Mouse (Mus musculus) forebrain, embryonic 13.5 days (tissue): ENCODE measurements at regions not wholly inside any gene's neighbourhood (a gene's known extent, or its start where the extent isn't known, plus 50 kb on each side); places are given as distances from the start of the nearest gene placed in this dataset.

Experiments used
- ATAC-seq: fragments of 200-750 bp; cut with Nextera tagmentation; 2 replicates; pipeline ENCODE4 v1.8.0; 2017
- H3K27ac ChIP-seq: fragments of 300-500 bp; sonication (generic); 2 replicates; pipeline ENCODE4 v1.5.1; 2015; ENCODE audit warnings: inconsistent platforms, mild to moderate bottlenecking, moderate library complexity
- H3K27me3 ChIP-seq: fragments of 300-500 bp; sonication (generic); 2 replicates; pipeline ENCODE4 v1.6.1; 2015; ENCODE audit warnings: mild to moderate bottlenecking, inconsistent platforms
- H3K36me3 ChIP-seq: fragments of 300-500 bp; sonication (generic); 2 replicates; pipeline ENCODE4 v1.6.1; 2015; ENCODE audit warnings: mild to moderate bottlenecking, inconsistent platforms; ENCODE audit not compliant: poor library complexity, severe bottlenecking
- H3K4me1 ChIP-seq: fragments of 300-500 bp; sonication (generic); 2 replicates; pipeline ENCODE4 v1.6.1; 2015; ENCODE audit warnings: inconsistent platforms
- H3K4me2 ChIP-seq: fragments of 300-500 bp; sonication (generic); 2 replicates; pipeline ENCODE4 v1.6.1; 2015; ENCODE audit warnings: inconsistent platforms, mild to moderate bottlenecking, moderate library complexity
- H3K4me3 ChIP-seq: fragments of 300-500 bp; sonication (generic); 2 replicates; pipeline ENCODE4 v1.5.1; 2015; ENCODE audit warnings: mild to moderate bottlenecking, inconsistent platforms
- H3K9ac ChIP-seq: fragments of 300-500 bp; sonication (generic); 2 replicates; pipeline ENCODE4 v1.6.1; 2015; ENCODE audit warnings: mild to moderate bottlenecking, inconsistent platforms
- H3K9me3 ChIP-seq: fragments of 300-500 bp; sonication (generic); replicated peaks from 2 replicates; pipeline ENCODE4 v1.6.1; 2016; ENCODE audit warnings: inconsistent platforms
- WGBS: fragments of 180-500 bp; shearing (Covaris S2); methylation state at CpG from one replicate; pipeline ENCODE4 v1.1.7; 2015; 5-methylcytosine and 5-hydroxymethylcytosine counted together

GRCm38 (mm10) chr17:47293178-47293577 is 75.5 kb upstream of the Mrps10 start:
- H3K27me3 ChIP-seq: no peaks in the 10 kb centered on the region
- H3K27ac ChIP-seq: no peak overlapping the region
- WGBS: 95% methylated on average over 8 of the region's 8 CpGs
- no peak overlapping the region for H3K4me2 ChIP-seq
- H3K36me3 ChIP-seq: peaks cover 10% of the 10 kb centered on the region
- H3K9ac ChIP-seq: no peak overlapping the region
- H3K4me3 ChIP-seq: no peak overlapping the region
- ATAC-seq: no peak
- H3K9me3 ChIP-seq: no peaks in the 10 kb centered on the region
- peaks cover 15% of the 10 kb centered on the region for H3K4me1 ChIP-seq

- 96% methylated on average over 1 of the region's 1 CpGs for WGBS
- H3K4me3 ChIP-seq: no peak overlapping the region
- peaks cover 15% of the 10 kb centered on the region for H3K4me1 ChIP-seq
- no peaks in the 10 kb centered on the region for H3K9me3 ChIP-seq
- no peak overlapping the region for H3K27ac ChIP-seq
- H3K36me3 ChIP-seq: peaks cover 26% of the 10 kb centered on the region
- H3K27me3 ChIP-seq: no peaks in the 10 kb centered on the region
- no peak for ATAC-seq
- H3K9ac ChIP-seq: no peak overlapping the region
- H3K4me2 ChIP-seq: no peak overlapping the region
Measured at GRCm38 (mm10) chr17:47291558-47291957, 77.1 kb upstream of the Mrps10 start.

DNA sequence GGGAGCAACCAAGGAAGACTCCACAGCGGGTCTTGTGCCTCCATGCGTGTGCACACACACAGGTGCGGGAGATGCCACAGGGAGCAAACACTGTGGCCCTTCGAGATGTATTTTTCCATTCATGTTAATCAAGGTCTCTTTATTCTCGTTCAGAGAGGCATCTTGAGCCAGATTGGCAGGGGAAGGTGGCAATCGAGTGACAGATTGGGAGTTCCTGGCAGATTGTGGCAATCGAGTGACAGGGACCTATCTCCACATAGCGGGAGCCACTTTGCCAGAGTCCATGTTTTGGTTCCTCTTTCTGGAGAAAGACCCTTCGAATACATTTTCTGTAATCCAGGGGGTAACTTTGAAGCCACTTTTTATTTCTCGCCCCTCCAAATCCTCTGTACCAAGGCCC is 83.1 kb upstream of the Mrps10 start:
- Histone ChIP-seq H3K27ac (no peak overlapping the region), H3K9me3 (no peaks in the 10 kb centered on the region), H3K4me1 (peaks cover 10% of the 10 kb centered on the region; the same call in 1 of the 2 replicates), H3K27me3 (no peaks in the 10 kb centered on the region), H3K4me3 (no peak overlapping the region), H3K4me2 (no peak overlapping the region), H3K9ac (no peak overlapping the region), H3K36me3 (peaks cover 26% of the 10 kb centered on the region)
- whole genome bisulfite sequencing: 90% methylated on average over 10 of the region's 10 CpGs
- no peak for ATAC-seq

DNA sequence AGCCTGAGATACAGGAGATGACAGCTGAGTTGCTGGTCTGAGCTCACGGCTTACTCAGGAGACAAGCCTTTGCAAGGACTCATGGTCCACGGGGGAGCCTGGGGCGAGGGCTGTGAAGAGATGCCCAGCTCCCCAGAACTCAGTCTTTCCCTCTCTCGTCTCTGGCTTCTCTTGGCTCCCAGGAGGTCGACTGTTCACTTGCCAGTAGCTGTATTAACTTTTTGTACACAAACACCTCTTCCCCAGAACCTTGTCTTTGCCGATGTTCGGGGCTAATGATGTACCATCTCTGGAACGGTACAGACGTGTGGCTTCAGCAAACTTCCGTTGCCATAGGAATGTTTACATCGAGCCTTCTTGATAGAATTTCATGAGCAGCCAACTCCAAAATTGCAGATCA is 84.5 kb upstream of the Mrps10 start:
- Histone ChIP-seq H3K36me3 (peaks cover 21% of the 10 kb centered on the region), H3K4me2 (no peak overlapping the region), H3K9me3 (no peaks in the 10 kb centered on the region), H3K9ac (no peak overlapping the region), H3K4me3 (no peak overlapping the region), H3K27me3 (no peaks in the 10 kb centered on the region), H3K4me1 (peaks cover 10% of the 10 kb centered on the region; the same call in 1 of the 2 replicates), H3K27ac (no peak overlapping the region)
- 81% methylated on average over 11 of the region's 11 CpGs for WGBS
- no peak for ATAC-seq

DNA sequence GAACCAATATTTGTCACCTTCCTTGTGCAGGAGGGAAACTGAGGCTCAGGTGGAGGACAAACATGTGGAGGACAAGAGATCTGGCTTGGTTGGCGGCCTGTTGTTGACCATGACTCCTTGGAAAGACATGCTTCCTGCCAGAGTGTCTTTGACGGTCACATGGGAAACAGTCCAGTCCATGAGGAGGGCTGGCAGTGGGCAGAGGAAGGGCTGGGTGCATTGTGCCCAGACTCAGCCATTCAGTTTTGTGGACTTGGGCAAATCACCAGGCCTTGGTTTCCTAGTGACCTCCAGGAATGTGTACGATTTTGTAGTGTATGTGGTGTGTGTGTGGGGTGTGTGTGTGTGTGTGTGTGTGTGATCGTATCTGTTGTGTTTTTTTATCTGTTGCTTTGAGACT is 85.5 kb upstream of the Mrps10 start:
- peaks cover 17% of the 10 kb centered on the region for H3K36me3 ChIP-seq
- WGBS: 94% methylated on average over 4 of the region's 4 CpGs
- no peak overlapping the region for H3K4me2 ChIP-seq
- H3K27ac ChIP-seq: no peak overlapping the region
- no peaks in the 10 kb centered on the region for H3K9me3 ChIP-seq
- H3K27me3 ChIP-seq: no peaks in the 10 kb centered on the region
- no peak overlapping the region for H3K4me3 ChIP-seq
- no peak overlapping the region for H3K9ac ChIP-seq
- ATAC-seq: no peak
- peaks cover 10% of the 10 kb centered on the region; the same call in 1 of the 2 replicates for H3K4me1 ChIP-seq

GRCm38 (mm10) chr17:47282476-47282875 is 86.2 kb upstream of the Mrps10 start:
- Histone ChIP-seq H3K4me1 (peaks cover 10% of the 10 kb centered on the region; the same call in 1 of the 2 replicates), H3K27me3 (no peaks in the 10 kb centered on the region), H3K27ac (no peak overlapping the region), H3K36me3 (peaks cover 10% of the 10 kb centered on the region), H3K4me3 (no peak overlapping the region), H3K9me3 (no peaks in the 10 kb centered on the region), H3K4me2 (no peak overlapping the region), H3K9ac (no peak overlapping the region)
- no peak for ATAC-seq
- 65% methylated on average over 3 of the region's 3 CpGs for whole genome bisulfite sequencing

DNA sequence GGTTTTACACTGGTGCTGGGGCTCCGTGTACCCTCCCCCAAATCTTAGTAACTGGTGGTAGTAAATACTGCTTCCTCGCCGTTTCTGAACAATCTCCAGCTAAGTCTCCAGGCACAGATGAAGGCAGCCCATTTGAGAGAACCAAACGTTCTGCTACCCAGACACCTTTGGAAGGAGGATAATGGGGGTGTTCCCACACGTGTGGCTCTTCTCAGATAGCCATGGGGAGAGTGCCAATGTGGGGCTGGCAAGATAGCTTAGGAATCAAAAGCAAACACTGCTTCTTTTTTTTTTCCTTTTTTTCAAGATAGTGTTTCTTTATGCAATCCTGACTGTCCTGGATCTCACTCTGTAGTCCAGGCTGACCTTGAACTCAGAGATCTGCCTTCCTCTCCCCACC is 90.8 kb upstream of the Mrps10 start:
- Histone ChIP-seq H3K9me3 (no peaks in the 10 kb centered on the region), H3K4me1 (no peaks in the 10 kb centered on the region), H3K27me3 (no peaks in the 10 kb centered on the region), H3K4me2 (no peak overlapping the region), H3K9ac (no peak overlapping the region), H3K27ac (no peak overlapping the region), H3K4me3 (no peak overlapping the region), H3K36me3 (peaks cover 6% of the 10 kb centered on the region; the same call in 1 of the 2 replicates)
- ATAC-seq: no peak
- 90% methylated on average over 5 of the region's 5 CpGs for WGBS

GRCm38 (mm10) chr17:47276639-47277038 is 92.0 kb upstream of the Mrps10 start:
- H3K4me3 ChIP-seq: no peak overlapping the region
- H3K9ac ChIP-seq: no peak overlapping the region
- WGBS: 69% methylated on average over 6 of the region's 6 CpGs
- no peak overlapping the region for H3K4me2 ChIP-seq
- ATAC-seq: peak; percentile 51; the same call in 1 of the 2 replicates
- H3K9me3 ChIP-seq: no peaks in the 10 kb centered on the region
- peaks cover 6% of the 10 kb centered on the region; the same call in 1 of the 2 replicates for H3K36me3 ChIP-seq
- H3K27me3 ChIP-seq: no peaks in the 10 kb centered on the region
- no peaks in the 10 kb centered on the region for H3K4me1 ChIP-seq
- peak overlapping the region; percentile 20; the same call in 1 of the 2 replicates for H3K27ac ChIP-seq

DNA sequence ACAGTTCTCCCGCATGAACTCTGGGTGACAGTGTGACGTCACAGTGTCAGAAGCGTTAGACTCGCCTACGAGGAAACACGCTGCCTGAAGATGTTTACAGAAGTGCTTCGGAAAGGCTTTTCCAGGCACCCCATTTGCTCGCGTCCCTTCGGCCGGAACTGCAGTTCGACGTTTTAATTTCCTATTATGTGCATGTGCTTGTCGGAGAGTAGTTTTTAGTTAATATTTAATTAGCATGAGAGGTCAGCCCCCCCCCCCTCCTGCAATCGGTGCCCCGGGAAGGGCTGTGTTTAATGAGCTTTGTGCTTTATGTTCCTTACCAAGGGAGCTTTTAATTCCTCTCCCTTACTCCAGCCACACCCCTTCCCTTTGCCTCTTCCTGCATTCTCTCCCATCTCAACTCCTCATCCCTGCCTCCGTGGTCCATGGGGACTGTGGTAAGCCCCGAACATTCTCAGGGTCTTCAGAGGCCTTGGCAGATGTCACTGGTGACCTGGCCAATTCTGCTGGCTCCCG is 92.8 kb upstream of the Mrps10 start:
- 63% methylated on average over 19 of the region's 19 CpGs for WGBS
- Histone ChIP-seq H3K9me3 (no peaks in the 10 kb centered on the region), H3K4me2 (no peak overlapping the region), H3K27me3 (no peaks in the 10 kb centered on the region), H3K36me3 (peaks cover 6% of the 10 kb centered on the region; the same call in 1 of the 2 replicates), H3K4me3 (no peak overlapping the region), H3K4me1 (no peaks in the 10 kb centered on the region), H3K9ac (no peak overlapping the region), H3K27ac (no peak overlapping the region)
- no peak for ATAC-seq

DNA sequence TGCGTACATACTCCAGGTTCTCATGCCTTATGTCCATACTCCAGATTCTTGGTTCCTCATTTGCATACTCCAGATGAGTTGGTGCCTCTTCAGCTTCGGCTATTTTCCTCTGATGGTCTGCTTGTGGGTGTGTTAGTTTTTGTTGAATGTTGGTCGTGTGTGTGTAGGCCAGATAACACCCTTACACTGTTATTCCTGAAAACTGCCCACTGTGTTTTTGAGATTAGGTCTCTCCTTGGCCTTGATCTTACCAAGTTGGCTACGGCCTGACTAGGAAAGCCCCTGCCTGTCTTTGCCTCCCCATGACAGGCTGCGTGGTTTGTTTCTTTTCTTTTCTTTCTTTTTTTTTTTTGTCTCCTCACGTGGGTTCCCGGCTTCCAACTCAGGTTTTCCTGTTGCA is 95.4 kb upstream of the Mrps10 start:
- WGBS: 95% methylated on average over 7 of the region's 7 CpGs
- no peaks in the 10 kb centered on the region for H3K27me3 ChIP-seq
- H3K4me2 ChIP-seq: no peak overlapping the region
- H3K27ac ChIP-seq: no peak overlapping the region
- no peaks in the 10 kb centered on the region for H3K4me1 ChIP-seq
- H3K9ac ChIP-seq: no peak overlapping the region
- peaks cover 10% of the 10 kb centered on the region; the same call in 1 of the 2 replicates for H3K36me3 ChIP-seq
- no peak for ATAC-seq
- no peak overlapping the region for H3K4me3 ChIP-seq
- H3K9me3 ChIP-seq: no peaks in the 10 kb centered on the region

DNA sequence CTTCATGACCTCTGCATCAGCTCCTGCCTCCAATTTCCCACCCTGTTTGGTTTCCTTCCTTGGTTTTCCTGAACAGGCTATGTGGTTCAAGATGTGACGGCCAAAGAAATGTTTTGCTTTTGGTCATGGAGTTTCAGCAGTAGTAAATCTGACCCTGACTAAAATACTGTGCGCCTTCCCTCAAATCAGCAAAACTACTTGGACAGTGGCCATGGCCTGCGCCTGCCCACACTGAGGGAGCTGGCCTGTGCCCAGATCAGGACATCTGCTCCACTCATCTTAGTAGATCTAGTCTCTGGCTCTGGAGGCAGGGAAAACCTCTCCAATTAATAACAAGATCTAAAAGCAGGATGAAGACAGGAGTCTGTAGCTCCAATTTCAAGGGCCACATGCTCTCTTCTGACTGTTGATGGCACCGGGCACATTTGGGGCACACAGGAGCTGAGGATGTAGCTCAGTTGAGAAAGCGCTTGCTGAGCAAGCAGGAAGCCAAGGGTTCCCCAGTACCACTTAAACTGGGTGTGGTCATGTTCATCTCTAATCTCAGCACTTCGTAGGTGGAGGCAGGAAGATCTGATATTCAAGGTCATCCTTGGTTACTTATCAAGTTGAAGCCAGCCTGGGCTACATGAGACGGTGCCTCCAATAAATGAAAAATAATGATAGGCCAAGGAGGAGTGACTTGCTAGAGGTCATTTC is 96.6 kb upstream of the Mrps10 start:
- 93% methylated on average over 7 of the region's 7 CpGs for WGBS
- Histone ChIP-seq H3K9ac (no peak overlapping the region), H3K9me3 (no peaks in the 10 kb centered on the region; the same call in 1 of the 2 replicates), H3K4me3 (no peak overlapping the region), H3K4me2 (no peak overlapping the region), H3K27ac (no peak overlapping the region), H3K4me1 (no peaks in the 10 kb centered on the region), H3K36me3 (peaks cover 13% of the 10 kb centered on the region), H3K27me3 (no peaks in the 10 kb centered on the region)
- ATAC-seq: no peak

GRCm38 (mm10) chr17:47269053-47269891 is 99.4 kb upstream of the Mrps10 start:
- WGBS: 92% methylated on average over 19 of the region's 19 CpGs
- H3K4me1 ChIP-seq: no peaks in the 10 kb centered on the region
- no peak for ATAC-seq

More at GRCm38 (mm10) chr17:47269053-47269891, 99.4 kb upstream of the Mrps10 start:
- Histone ChIP-seq H3K9ac (no peak overlapping the region), H3K27ac (no peak overlapping the region), H3K4me2 (no peak overlapping the region), H3K27me3 (no peaks in the 10 kb centered on the region), H3K4me3 (no peak overlapping the region), H3K9me3 (no peaks in the 10 kb centered on the region; the same call in 1 of the 2 replicates), H3K36me3 (peaks cover 13% of the 10 kb centered on the region)
